Mouse (Mus musculus): ENCODE results near the gene Tln2.

The Tln2 gene

DNA sequence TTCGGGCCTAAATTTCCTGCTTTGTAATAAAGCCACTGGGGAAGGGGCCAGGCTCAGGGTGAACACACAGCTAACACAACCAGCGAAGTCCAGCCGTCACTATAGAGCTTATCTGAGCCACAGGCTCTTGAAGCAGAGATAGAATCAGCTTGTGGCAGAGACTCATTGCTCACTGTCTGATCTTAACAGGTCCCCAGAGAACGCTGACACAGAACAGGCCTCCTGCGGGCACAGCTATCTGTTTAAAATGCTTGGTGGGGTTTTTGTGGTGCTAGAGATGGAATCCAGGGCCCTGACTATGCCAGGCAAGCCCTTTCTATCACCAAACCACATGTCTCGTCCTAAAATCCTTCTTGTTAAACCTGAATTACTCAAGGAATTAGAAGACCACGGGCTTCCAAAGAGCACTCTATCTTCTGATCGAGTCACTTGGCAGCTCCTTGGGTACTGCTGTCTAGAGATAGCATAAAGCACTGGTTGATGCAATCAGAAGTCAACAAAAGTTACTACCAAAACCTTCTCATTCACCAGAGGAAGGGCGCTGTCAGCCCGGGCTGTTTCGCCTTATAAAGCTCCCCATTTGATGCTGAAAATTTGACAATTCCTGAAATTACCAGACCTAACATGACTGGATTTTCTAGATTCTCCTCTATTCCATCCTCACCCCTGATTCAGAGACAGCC, 95.9 kb downstream of the Tln2 start:
- no peak for DNase-seq

DNA sequence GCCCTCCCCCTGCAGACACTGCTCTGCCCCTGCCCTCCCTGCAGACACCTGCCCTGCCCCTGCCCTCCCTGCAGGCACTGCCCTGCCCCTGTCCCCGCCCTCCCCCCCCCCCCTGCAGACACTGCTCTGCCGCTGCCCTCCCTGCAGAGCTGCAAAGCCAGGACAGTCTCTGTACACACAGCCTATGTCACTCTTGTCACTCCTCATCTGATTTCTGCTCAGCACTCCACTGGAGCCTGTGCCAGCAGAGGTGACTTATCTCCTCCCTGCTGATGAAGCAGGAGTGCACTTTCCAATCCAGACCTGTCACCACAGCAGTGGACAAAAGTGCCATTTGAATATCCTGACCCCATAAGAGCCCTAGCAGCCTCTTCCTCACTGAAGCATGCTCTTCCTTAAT, 118.0 kb downstream of the Tln2 start:
- no peak for DNase-seq

DNA sequence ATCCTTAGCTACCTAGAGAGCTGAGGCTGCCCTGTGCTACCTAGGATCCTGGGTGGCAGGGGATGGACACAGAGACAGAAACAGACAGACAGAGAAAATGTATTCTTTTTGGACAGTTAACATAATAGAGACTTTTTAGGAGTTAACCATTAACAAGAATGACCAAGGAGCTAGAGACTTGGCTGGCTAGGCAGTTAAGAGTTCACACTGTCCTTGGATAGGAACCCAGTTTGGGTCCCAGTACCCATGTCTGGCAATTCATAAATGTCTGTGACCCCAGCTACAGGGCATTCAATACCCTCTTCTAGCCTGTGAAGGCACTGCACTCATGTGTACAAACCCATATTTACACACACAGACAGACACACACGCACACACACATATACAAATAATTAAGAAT, 122.0 kb downstream of the Tln2 start:
- DNase-seq, result no peak

DNA sequence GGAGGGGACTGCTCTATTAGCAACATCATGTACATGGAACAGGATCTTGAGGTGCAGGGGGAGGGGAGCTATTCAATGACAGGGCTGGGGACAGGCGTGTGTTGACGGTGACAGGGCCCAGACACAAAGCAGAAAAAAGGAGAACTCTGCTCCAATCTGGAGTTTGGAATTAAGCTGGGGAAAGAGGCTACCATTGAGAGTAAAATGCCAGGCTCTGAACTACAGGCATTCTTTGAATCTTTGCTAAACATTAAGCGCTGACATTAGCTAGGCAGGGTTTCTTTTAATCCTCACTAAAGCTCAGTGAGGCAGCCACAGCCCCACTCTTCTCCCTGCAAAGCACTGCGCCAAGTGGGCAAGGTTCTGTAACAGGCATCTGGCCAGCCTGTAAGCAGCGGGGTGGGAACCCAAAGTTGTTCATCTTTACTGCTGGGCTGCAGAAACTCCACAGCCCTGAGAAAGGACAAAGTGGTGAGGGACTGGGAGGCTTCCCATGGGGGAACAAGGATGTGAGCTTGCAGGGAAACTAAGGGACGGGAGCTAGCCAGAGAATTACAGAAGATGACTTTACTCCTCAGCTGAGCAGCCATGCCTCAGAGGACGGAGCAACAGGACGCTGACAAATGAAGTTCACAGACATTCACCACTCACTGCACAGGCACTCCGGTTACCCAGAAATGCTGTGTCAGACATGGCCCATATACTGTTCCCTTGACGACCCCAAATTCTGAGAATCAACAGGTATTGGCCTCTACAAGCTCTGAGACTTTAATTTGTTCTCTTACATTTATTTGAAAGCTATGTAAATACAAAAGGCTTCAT, 124.0 kb downstream of the Tln2 start:
- no peak for DNase-seq

DNA sequence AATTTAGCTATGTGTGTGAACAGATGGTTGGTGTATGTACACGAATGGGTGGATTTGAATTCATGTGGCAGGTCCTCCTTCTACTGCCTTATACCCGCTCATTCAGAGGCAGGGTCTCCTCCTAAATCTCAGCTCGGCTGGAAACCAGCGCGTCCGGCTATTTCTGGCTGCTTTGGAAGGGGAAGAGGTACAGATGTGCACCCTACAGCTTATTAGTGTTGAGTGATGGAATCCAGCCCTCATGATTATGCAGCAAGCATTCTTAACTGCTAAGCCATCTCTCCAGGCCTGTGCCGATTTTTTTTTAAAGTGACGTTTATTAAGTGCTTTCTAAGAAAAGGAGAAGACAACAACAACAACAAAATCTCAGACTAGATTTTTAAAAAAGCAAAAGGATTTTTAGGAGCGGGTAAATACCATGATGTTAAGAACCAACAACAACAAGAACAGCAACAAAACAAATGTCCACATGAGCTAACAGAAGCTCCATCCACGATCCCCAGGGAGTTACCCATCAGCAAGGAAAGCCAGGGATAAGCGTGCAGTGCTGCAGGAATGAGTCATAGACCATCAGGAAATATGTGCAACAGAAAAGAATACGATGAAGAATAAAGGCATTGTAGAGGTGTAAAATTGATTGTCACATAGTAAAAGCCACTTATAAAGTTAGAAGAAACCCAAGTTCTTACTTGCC, 130.2 kb downstream of the Tln2 start:
- DNase-seq, result no peak

DNA sequence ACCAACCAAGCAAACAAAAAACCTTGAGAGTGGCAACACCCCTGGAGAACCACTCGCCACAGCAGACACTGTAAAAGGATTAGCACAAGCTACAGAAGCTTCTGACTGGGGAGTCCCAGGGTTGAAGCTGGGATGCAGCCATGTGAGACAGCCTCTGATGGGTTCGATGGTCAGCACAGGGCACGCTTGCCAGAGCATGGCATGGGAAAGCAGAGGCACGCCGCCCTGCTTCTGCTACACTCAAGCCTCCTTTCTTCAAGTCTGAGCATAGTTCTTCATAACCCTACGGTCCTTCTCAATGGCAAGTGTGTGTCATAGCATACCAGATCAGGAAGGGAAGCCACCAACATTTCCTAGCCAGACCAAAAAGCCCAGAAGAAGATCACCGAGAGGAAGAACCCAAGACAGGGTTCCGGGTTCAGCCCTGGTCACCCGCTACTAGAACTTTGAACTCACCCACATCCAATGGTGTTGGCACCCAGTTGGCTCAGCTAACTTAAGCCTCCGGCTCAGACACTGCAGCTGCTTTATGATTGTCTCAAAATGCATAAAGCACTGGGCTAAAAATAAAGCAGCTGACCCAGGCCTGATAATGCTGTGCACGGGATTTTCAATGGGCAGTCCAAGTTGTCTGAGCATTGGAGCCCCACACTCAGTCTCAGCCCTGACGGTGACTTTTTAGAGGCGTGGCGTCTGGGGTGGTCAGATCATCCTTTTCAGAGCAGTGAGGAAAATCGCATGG, 131.0 kb downstream of the Tln2 start:
- DNase-seq, result no peak

DNA sequence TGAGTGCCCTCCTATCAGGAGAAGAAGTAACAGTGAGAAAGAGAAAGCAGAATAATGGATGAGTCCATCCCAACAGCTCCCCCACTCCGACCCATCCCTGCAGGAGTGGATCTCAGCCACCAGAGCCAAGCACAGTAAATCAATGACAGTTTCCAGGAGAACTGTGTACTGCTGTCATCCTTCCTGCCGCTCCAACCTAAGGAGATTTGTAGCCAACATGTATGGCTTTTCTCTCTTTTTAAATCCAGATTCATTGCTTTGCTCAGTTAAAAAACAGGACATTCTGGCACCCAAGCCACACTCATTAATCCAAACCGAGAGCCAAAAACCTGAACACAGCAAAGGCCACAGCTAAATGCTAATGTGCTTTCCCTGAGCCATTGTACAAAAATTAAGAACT, 133.2 kb downstream of the Tln2 start:
- no peak for DNase-seq

DNA sequence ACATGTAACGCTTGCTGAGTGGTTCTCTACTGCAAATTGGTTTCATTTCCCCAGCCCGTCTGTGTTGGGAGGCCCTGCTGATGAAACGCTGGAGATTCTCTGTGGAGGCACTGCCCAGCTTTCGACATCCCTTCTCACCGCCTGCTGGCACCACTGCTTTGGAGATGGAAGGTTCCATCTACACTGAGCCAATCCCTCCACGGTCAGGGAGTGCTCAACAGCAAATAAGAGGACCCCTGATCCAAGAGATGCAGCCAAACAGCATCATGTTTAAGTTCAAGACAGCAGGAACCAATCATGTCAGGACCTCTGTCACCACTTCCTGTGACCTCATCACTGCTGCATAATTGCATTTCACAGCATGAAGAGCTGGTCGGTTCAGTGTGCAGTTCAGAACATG, 135.4 kb downstream of the Tln2 start:
- no peak for DNase-seq

DNA sequence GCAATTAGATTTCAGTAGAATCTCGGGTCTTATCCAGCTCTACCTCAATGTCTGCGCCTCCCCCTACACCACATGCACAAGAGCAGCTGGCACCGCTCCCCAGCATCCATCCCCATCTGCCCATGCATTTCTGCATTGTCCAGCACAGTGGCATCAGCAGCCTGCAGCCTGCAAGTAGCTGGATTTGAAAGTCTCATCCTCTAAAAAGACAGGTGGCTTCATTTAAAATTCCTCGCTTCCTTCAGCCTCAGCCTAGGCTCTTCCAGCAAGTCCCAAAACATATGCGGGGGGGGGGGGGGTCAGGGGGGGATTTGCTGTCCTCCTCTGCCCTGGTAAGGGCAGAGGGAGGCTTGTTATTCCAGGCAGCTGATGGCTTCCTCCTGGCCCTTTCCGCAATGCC, 141.4 kb downstream of the Tln2 start:
- no peak for DNase-seq

DNA sequence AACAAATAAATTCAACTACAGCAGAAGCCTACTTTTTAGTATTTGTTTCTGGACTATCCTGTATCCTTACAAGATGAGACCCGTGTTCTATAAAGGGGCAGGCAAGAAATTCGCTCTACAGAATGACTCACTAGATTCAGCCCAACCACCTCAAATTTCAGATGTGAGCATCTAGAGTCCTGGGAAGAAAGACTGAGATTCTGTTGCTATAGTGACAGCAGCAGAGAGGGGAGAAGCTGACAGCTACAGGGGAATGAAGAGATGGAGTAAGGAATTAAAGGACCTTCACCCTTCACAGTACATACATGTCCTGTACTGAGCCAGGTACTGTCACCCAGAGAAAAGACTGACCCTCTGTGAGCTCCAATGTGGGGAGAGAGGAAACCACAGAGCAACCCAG, 148.8 kb downstream of the Tln2 start:
- no peak for DNase-seq

DNA sequence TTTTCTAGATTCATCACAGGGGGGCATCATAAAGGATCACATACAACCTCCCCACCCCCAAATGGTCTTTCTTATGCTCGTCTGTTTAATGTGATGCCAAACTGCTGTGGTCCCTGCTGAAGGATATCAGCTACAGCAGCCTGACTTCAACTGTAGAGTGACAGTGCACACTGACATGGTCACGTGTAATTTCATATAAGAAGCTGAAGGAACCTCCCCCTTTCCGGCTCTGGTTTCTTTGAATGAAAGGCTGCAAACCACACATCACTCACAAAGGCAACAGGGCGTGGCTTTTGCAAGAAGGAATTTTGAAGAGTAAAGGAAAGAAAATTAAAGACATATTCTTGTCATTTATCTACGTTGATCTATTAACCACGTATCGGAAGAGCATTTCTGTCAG, 154.8 kb downstream of the Tln2 start:
- DNase-seq, result no peak

DNA sequence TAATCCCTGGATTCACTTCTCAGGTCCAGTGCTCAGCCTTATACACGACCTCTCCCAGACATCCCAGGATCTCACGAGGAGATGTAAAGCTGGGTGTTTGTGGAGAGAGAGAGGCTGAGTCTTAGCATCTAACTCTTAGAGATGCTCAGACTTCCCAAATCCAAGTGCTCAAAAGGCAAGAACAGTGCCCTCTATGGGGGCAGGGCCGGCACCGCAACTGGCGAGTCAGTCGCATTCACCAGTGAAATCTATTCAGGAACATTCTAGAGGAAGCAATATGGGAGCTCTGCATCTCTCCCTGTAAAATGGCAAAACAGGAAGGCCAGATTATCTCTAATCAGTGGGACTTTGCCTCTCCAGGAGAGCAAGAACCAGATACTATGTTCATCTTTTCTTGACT, 159.9 kb downstream of the Tln2 start:
- DNase-seq, result no peak

DNA sequence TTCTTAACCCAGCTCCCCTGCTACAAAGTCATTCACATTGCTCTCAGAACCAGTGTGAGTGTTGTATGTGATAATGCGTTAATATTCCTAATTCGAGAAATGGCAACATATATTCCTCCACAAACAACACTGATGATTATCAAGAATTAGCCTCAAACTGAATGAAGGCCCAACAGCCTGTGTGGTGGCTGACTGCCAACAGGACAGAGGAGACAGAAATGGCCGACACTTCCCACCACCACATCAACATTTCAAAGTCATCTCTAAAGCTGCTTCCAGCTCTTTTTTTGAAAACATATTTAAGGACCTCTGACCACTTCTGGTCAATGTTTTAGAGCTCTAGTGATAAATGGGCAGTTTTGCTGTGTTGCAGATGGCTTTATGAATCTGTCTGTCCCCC, 161.7 kb downstream of the Tln2 start:
- no peak for DNase-seq

DNA sequence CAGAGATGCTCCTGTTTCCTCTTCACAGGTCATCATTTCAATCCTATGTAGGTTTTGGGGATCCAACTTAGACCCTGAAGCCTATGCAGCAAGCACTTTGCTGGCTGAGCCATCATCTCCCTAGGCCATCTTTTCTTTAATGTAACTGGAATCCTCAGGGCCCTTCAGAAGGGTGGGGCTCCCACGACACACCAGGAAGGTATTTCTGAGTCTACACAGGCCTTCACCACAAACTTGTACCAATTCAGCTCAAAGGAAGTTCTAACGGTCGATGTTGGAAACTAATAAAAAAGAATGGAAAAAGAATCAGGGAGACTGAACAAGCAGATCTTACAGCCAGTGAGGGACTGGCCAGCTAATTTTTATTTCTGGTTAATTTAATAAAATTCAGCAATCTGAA, 163.1 kb downstream of the Tln2 start:
- no peak for DNase-seq

DNA sequence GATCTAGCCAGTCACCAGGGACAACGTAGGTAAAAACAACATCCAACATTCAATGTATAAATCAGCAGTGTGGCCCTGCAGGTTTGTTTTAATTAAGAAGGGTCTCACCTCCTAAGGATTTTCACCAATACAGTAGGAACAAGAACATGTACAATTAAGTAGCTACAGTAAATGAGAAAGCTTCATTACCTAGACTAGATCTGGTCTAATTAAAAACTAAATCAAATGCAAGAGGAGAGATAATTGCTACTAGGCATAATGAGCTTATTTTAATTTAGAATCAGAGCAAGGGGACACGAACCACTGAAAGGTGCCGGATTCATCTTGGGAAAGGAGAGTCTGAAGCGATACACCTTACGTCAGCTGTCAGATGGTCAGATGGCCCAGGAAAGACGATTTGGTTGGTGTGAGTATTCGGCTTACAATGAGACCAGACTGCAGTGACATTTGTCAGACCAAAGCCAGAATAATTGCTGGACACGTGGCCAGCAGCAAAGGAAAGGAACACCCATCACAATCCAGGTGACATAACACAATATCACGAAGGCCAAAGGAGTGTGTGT, 175.4 kb downstream of the Tln2 start:
- DNase-seq, result no peak

DNA sequence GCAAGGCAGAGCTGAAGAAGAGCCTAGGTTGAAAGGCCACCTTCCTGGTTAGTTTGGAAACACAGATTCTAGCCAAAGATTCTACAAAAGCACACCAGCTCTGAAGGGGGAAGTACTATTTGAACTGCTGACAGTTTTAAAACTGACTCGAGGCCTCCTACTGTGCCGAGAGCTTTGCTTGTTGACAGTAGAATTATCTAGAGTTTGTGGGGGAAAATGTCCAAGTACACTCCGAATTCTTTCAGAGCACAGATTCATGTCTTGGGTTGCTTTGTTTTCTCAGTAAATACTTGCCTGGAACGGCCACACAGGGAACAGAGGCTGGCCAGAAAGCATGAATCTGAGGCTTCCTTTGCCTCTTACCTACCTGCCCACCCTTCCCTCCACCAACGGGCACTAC, 179.4 kb downstream of the Tln2 start:
- peak; percentile 2 for DNase-seq

DNA sequence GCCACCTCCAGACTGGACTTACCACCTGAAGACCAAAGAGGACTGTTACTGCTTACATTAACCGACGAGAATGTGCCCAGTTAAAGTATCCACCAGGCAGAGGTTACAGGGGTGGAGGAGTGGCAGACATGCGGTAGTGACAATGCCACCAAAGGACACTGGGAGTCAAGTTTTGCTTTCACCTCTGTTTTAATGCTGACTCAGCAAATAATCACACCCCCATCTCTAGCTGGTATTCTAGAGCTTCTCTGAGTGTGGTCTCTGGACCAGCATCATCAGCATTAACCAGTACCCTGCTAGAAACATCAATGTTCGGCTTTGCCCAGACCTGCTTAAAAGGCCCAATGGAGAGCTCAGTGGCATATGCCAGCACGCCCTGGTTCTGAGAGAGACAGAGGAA, 180.7 kb downstream of the Tln2 start:
- no peak for DNase-seq

DNA sequence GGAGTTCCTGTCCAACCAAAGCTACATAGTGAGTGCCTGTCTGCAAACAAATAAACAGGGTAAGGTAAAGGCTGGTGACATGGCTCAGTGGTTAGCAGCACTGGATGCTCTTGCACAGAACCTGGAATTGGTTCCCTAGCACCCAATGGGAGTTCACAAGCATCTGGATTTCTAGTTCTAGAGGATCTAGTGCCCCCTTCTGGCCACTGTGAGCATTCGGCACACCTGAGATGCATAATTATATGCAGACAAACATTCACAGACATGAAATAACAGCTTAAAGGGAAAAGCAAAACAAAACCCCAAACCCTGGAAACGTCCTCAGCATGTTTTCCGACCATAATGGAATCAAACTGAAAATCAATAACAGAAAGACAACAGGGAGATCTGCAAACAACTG, 191.4 kb downstream of the Tln2 start:
- DNase-seq, result no peak

DNA sequence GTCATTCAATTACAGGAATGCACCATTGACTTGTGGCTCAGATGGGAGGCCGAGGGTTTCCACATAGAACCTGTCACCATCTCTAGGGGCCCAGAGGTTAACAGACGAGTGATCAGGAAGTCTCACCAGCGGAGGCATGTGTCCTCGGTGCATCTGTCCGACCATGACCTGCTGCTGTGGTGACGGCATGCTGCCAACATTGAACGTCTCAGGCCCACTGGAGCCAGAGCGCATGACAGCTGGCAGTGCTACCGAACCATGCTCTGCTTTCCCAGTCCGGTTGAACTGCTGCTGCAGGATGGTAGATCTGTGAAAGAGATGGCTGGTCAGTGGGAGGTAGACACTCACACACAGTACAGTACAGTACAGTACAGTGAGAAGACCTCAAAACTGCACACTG, 197.0 kb downstream of the Tln2 start:
- DNase-seq, result no peak

DNA sequence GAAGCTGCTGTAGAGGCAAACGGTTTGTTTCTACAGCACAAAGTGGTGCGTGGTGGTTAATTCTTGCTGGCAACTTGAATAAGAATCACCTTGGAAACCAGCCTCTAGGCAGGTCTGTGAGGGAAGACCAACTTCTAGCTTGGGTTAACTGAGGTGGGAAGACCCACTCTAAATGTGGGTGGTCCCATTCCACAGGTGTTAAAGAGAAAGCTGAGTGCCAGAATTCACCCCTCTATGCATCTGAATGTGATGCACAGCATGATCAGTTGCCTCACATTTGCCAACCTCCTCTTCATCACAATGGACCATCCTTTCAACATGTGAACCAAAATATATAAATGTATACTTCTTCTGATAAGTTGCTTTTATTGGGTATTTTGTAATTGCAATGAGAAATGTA, 197.4 kb downstream of the Tln2 start:
- no peak for DNase-seq

DNA sequence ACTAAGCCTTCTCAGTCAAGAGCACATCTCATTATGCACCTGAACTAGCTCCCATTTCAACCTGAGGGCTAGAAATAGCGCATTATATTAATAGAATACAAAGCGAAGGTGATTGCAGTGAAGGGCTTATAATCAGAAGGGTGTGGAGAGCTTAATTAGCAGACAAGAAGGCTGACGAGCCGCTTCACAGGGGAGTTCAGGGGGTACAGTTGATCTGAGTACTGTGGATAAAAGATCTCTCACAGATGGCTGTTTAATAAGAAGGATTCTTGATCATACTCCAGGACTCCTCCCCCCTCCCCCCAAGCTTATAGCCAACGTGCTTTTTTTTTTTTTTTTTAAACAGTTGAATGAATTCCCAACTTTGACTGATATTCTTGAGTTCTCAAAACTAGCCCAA, 198.0 kb downstream of the Tln2 start:
- DNase-seq, result no peak

DNA sequence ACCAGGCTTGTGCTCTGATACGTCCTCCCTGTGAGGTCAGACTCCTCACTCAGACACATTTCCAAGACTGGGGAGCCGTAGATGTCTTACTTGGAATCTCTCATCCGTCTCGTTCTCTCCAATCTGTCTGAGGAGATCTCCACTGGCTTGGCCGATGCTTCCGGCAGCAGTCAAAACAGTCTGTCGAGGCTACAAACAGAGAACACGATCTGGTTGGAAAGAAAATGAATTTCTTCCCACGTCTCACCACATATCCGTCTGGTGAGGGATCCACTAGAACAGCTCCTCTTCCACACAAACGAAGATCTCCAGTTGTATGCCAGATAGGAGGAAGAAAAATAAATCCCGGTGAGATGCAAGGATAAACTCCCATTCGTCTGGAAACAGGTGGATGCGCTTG, 205.1 kb downstream of the Tln2 start:
- no peak for DNase-seq

DNA sequence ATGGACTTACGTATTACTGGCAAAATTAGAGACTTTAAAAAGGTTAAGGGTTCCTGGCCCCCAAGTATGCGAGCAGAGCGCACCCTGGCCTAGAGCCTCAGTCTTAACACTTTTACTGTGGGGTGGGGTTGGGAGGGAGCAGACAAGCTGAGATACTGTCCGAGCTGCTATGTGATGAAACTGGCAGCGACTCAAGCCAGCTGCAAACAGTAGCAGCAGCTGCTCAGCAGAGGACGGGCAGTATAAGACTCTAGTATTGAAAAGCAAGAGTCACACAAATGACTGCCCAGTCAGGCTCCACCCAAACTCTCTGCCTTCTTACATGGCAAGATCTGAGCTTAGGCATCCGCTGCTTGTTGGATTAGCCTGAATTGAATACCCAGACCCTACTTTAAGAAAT, 206.1 kb downstream of the Tln2 start:
- DNase-seq, result no peak

Measured in cerebellum, adult 9-10 months (tissue).